Mouse (Mus musculus) heart, embryonic 14.5 days (tissue): ENCODE data around the gene Kcnk18. TPM values are rescaled to one million over a fixed set of nuclear protein-coding genes. Genes with fewer than 3 reads are reported as not detected.
A peak's percentile ranks its signal among the peaks of the same experiment; 100 is the strongest.

Source experiments
- ATAC-seq: fragments of 200-750 bp; cut with Nextera tagmentation; 2 replicates; pipeline ENCODE4 v1.8.0; 2017; ENCODE audit warnings: low read depth, moderate TSS enrichment; ENCODE audit not compliant: insufficient number of reproducible peaks, insufficient read depth, low FRiP score
- H3K27ac ChIP-seq, 2 experiments: fragments of 200-500 bp in 1 of 2; fragments of 300-500 bp in 1 of 2; sonication (generic) in 1 of 2; replicated peaks in 1 of 2; 2 replicates each; pipeline ENCODE4 v1.5.1; 2012 to 2014; ENCODE audit warnings: low read depth in 2 of 2, low read length in 2 of 2, control low read depth in 1 of 2, mild to moderate bottlenecking in 1 of 2, mixed read lengths in 1 of 2; ENCODE audit not compliant: control insufficient read depth in 1 of 2, insufficient read depth in 1 of 2
- H3K27me3 ChIP-seq: fragments of 300-500 bp; sonication (generic); 2 replicates; pipeline ENCODE4 v1.6.1; 2014; ENCODE audit warnings: mild to moderate bottlenecking, low read length, control low read depth; ENCODE audit not compliant: control insufficient read depth, insufficient read depth
- H3K36me3 ChIP-seq: fragments of 300-500 bp; sonication (generic); 2 replicates; pipeline ENCODE4 v1.6.1; 2014; ENCODE audit warnings: mild to moderate bottlenecking, control low read depth, low read length, mixed read lengths; ENCODE audit not compliant: control insufficient read depth, insufficient read depth
- H3K4me1 ChIP-seq, 2 experiments: fragments of 200-500 bp in 1 of 2; fragments of 300-500 bp in 1 of 2; sonication (generic) in 1 of 2; 2 replicates each; pipeline ENCODE4 v1.6.1; 2012 to 2014; ENCODE audit warnings: low read length in 2 of 2, control low read depth in 1 of 2, mixed read lengths in 1 of 2; ENCODE audit not compliant: control insufficient read depth in 2 of 2, insufficient read depth in 2 of 2
- H3K4me2 ChIP-seq: fragments of 300-500 bp; sonication (generic); 2 replicates; pipeline ENCODE4 v1.6.1; 2014; ENCODE audit warnings: mild to moderate bottlenecking, low read length
- H3K4me3 ChIP-seq, 2 experiments: fragments of 200-500 bp in 1 of 2; fragments of 300-500 bp in 1 of 2; sonication (generic) in 1 of 2; 2 replicates each; pipeline ENCODE4 v1.5.1; 2012 to 2014; ENCODE audit warnings: low read length in 2 of 2, mild to moderate bottlenecking in 2 of 2, control low read depth in 1 of 2, low read depth in 1 of 2, moderate library complexity in 1 of 2; ENCODE audit not compliant: control insufficient read depth in 1 of 2, insufficient read depth in 1 of 2
- H3K9ac ChIP-seq: fragments of 300-500 bp; sonication (generic); 2 replicates; pipeline ENCODE4 v1.6.1; 2014; ENCODE audit warnings: mild to moderate bottlenecking, low read length
- H3K9me3 ChIP-seq: fragments of 300-500 bp; sonication (generic); 2 replicates; pipeline ENCODE4 v1.6.1; 2016; ENCODE audit warnings: low read length, control low read depth; ENCODE audit not compliant: control insufficient read depth
- WGBS: fragments of 180-500 bp; shearing (Covaris S2); extraction: QIAGEN DNeasy Blood & Tissue Kit; methylation state at CpG from one replicate; pipeline ENCODE4 v1.1.7; 2014; 5-methylcytosine and 5-hydroxymethylcytosine counted together
- polyA plus RNA-seq: library from polyadenylated mRNA; unstranded; fragments of >200 nt; fragmentation: Nextera tagmentation; extraction: Ambion mirVana; gene quantifications from 2 replicates; pipeline ENCODE4 v1.2.1, GENCODE M21; 2014

Gene Kcnk18
- polyA plus RNA-seq: not detected in 2 replicates

DNA sequence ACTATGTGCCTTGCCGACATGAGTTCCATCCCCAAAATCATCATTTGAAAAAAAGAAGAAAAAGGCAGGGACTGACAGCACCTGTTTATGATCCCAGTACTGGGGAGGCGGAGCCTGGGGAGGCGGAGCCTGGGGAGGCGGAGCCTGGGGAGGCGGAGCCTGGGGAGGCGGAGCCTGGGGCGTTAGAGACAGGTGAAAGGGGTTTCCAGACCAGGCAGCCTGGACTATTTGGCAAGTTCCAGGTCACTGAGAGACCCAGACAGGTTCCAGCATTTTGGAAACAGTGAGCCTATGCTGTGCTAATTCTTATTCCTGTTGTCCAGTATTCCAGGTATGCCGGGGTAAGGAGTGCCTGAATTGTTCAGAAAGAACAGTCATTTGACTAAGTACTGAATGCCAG is at the start of gene Kcnk18:
Gene Kcnk18, plus strand, starts transcription at position 224 of the 400 bp plus-strand sequence.
- 85% methylated on average over 8 of the region's 8 CpGs for WGBS
- no peak within 1 kb of the TSS for H3K27ac ChIP-seq
- ATAC-seq: no peak
- H3K27me3 ChIP-seq: no peaks in the 10 kb centered on the region
- H3K4me3 ChIP-seq: no peak within 1 kb of the TSS
- no peaks in the 10 kb centered on the region for H3K9me3 ChIP-seq
- no peaks in the 10 kb centered on the region for H3K4me1 ChIP-seq
- H3K9ac ChIP-seq: no peak within 1 kb of the TSS
- no peaks in the 10 kb centered on the region for H3K36me3 ChIP-seq
- H3K4me2 ChIP-seq: no peak within 1 kb of the TSS

DNA sequence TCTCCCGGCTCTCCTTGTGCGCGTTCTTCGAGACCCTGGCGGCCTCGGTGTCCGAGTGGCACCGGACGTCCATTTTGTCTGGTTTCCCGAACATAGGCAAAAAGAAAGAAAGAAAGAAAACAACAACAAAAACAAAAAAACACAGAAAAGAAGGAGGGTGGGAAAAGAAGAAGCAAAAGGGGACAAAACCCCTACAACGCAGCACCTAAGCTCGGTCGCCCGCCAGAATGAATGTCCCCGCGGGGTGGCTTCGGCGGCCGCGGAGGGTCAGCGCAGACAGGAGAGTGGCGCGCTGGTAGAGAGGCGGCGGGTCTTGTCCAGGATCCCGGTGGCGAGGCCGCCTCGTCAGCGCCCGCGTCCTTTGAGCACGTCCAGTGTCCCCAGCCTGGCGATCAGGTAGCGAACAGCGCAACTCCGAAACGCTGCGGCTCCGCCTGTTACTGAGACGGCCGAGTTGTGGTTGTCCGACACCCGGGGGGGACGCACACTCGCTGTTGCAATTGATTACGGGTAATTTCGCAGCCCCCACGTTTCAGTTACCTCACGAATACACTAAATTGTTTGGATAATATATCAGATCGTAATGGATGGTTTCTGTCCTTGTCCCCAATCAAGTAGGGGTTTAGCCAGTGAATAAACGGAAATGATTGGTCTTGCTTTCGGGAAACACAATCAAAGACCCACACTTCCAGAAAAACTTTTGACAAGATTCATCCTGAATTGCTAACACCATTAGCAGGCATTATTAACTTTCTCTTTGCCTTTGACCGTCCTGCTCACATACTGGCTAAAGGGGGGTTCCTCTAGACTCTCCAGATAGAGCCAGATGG is 48.9 kb upstream of the Kcnk18 start, which contains the start of gene Vax1:
Gene Vax1, minus strand, starts transcription at position 121 of the 830 bp plus-strand sequence.
- H3K4me1 ChIP-seq: peaks cover 6 to 19% of the 10 kb centered on the region in 2 experiments; a peak in 3 of 4 replicates
- peak within 1 kb of the TSS; percentile 16; the same call in 1 of the 2 replicates for H3K9ac ChIP-seq
- no peaks in the 10 kb centered on the region for H3K9me3 ChIP-seq
- ATAC-seq: no peak
- H3K36me3 ChIP-seq: no peaks in the 10 kb centered on the region
- WGBS: under 1% methylated on average over 53 of the region's 54 CpGs
- H3K27ac ChIP-seq: no peak within 1 kb of the TSS
- peak within 1 kb of the TSS; percentile 57 for H3K4me2 ChIP-seq
- peak within 1 kb of the TSS; percentile 7 to 33 for H3K4me3 ChIP-seq
- H3K27me3 ChIP-seq: peaks cover 97% of the 10 kb centered on the region

DNA sequence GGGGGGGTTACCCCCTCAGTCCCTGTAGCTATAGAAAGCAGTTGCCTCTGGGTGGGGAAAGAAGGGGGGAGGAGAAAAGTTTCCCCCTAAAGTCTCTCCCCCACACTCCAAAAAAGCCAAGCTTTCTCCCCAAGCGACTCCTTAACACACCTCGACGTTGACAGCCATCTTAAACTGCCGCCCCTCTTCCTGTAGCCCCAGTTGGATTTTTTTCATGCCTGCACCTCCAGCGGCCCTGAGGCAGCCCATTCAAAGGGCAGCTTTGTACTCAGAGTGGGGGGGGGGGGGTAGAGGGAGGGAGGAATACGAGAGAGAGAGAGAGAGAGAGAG is 48.3 kb upstream of the Kcnk18 start:
- Histone ChIP-seq H3K4me2 (no peak overlapping the region; the same call in 1 of the 2 replicates), H3K4me3 (peak overlapping the region in 1 of 2 experiments; percentile 33; a peak in 1 of 4 replicates), H3K36me3 (no peaks in the 10 kb centered on the region), H3K9ac (no peak overlapping the region), H3K4me1 (peaks cover 6 to 19% of the 10 kb centered on the region in 2 experiments; a peak in 3 of 4 replicates), H3K27me3 (peaks cover 97% of the 10 kb centered on the region), H3K27ac (no peak overlapping the region), H3K9me3 (no peaks in the 10 kb centered on the region)
- under 1% methylated on average over 6 of the region's 6 CpGs for WGBS
- ATAC-seq: no peak

DNA sequence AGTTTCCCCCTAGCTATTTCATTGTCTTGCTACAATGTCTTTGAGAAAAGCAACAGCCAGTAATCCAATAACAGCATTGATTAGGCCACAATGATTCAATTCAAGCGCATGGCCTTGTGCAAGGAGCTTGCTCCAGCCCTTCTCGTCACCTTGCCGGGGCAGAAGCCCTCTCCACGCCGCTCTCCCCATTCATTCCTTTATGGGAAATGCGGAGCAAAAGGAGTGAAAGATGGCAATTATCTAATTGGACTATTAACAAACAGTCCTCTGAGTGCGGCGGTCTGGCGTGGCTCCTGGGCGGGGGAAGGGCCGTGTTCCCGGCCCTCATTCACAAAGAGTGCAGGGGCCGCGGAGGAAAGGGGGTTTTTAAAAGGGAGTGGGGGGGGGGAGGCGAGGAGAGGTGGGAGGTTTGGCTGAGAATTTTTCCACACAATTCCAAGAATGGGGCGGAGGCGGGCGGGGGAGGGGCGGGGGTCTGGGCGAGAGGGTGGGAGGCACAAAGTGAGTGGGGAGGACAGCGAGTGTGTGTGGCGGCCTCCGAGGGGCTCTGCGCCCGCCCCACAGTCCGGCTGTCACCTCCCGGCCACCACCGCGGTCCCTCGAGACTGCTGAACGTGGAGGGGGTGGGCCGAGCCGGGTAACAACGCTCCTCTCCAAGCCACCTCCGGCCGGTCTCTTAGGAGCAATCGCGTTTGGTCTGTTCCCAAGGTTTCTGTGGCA is 47.7 kb upstream of the Kcnk18 start:
- Histone ChIP-seq H3K27ac (no peak overlapping the region), H3K9me3 (no peaks in the 10 kb centered on the region), H3K4me2 (no peak overlapping the region), H3K36me3 (no peaks in the 10 kb centered on the region), H3K9ac (no peak overlapping the region), H3K4me1 (peaks cover 6 to 15% of the 10 kb centered on the region in 2 experiments; a peak in 3 of 4 replicates), H3K27me3 (peaks cover 97% of the 10 kb centered on the region), H3K4me3 (peak overlapping the region in 1 of 2 experiments; percentile 7; a peak in 1 of 4 replicates)
- 1% methylated on average over 36 of the region's 38 CpGs for WGBS
- peak; percentile 34; the same call in 1 of the 2 replicates for ATAC-seq

DNA sequence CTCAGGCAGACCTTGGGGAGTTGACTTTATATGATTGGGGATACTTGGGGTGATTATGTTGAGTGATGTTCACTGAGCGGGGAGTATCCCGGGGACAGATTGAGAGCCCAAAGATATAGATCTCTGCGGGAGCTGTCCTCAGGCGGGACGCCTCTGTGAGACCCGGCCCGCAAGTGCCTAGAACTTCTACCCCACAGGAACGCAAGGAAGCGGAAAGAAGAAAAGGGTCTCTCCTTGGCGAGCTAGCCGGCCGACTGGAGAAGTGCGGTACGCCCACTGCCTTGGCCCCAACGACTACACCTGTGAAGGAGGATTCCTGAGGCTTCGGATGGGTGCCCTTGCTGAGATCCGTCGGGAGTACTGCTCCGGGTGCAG is 47.2 kb upstream of the Kcnk18 start:
- Histone ChIP-seq H3K9me3 (no peaks in the 10 kb centered on the region), H3K36me3 (no peaks in the 10 kb centered on the region), H3K9ac (no peak overlapping the region), H3K4me2 (no peak overlapping the region), H3K4me1 (peaks cover 4 to 10% of the 10 kb centered on the region in 2 experiments; a peak in 3 of 4 replicates), H3K27ac (no peak overlapping the region), H3K27me3 (peaks cover 94% of the 10 kb centered on the region), H3K4me3 (0 out of 4 replicates have a peak overlapping the region, but pooled peaks of 1 of the 2 experiments have one; percentile 7)
- WGBS: under 1% methylated on average over 19 of the region's 19 CpGs
- ATAC-seq: no peak

DNA sequence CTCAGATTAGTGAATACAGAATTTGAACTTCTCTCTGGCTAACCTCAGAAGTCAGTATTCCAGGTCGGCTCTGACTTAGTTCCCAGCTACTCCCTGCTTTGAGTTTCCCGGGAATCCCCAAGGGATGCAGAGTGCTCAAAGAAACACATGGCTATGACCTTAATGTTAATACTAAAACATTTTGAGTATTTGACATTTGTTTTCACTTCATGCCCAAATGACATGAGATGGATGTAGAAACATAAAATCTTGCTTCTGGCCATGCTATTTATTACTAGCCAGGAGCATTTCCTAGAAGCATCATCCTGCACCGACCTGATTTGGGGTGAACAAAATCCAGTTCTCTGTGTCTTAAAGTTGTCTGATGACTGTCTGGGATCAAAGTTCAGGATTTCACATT is 46.2 kb upstream of the Kcnk18 start:
- Histone ChIP-seq H3K4me1 (peaks cover 4 to 10% of the 10 kb centered on the region in 2 experiments; a peak in 3 of 4 replicates), H3K9ac (no peak overlapping the region), H3K9me3 (no peaks in the 10 kb centered on the region), H3K36me3 (no peaks in the 10 kb centered on the region), H3K4me3 (no peak overlapping the region), H3K4me2 (no peak overlapping the region), H3K27me3 (peaks cover 94% of the 10 kb centered on the region), H3K27ac (no peak overlapping the region)
- 5% methylated on average over 3 of the region's 3 CpGs for WGBS
- no peak for ATAC-seq

DNA sequence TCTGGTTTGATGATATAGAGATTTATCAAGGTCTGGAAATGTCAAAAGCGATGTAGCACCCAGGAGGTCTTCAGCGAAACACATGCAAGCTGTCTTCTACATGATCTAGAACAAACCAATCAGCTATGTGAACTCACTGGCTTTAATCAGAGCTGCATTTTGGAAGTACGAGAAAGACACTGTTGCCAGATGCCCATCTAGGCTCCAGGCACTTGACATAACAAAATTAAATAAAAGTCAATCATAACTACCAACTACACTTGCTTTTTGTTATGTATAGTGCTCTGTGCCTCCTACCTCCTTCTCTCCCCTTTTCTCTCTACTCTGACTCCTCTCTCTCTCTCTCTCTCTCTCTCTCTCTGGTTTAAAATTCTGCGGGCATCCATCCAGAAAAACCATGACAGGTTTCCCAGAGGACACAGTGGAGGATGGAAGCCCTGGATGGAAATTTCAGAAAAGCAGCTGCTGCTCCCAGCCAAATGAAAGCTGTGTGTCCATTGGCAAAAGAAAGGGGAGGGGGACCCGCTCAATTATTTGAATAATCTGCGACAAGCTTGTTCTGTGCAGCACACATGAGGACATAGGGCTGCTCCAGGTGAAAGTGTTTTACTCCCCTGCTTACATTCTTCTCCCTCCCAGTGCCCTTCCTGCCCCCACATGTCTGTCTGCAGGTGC is 45.5 kb upstream of the Kcnk18 start:
- WGBS: 18% methylated on average over 6 of the region's 6 CpGs
- H3K9ac ChIP-seq: no peak overlapping the region
- no peak overlapping the region for H3K27ac ChIP-seq
- no peak overlapping the region for H3K4me2 ChIP-seq
- no peaks in the 10 kb centered on the region for H3K36me3 ChIP-seq
- no peaks in the 10 kb centered on the region for H3K9me3 ChIP-seq
- no peak for ATAC-seq
- no peak overlapping the region for H3K4me3 ChIP-seq
- H3K27me3 ChIP-seq: peaks cover 92% of the 10 kb centered on the region
- H3K4me1 ChIP-seq: peaks cover 4 to 10% of the 10 kb centered on the region in 2 experiments; a peak in 3 of 4 replicates
